Mouse (Mus musculus): ENCODE results near the gene Etfrf1.

Etfrf1 gene

GRCm38 (mm10) chr6:145210816-145211338 lies at the start of gene Etfrf1, which contains the start of gene Casc1:
Gene Etfrf1, plus strand, starts transcription at chr6:145211134.
Gene Casc1, minus strand, starts transcription at chr6:145211005.
- DNase-seq (ENCODE audit: low spot score): peak; percentile 100

- DNase-seq (ENCODE audit: low spot score): no peak
These were observed 38.9 kb upstream of the Etfrf1 start for GRCm38 (mm10) chr6:145171892-145172606.

GRCm38 (mm10) chr6:145173781-145174191 lies 37.1 kb upstream of the Etfrf1 start:
- peak; percentile 75 for DNase-seq (ENCODE audit: low spot score)

- peak; percentile 27 for DNase-seq (ENCODE audit: low spot score)
These were observed 35.4 kb upstream of the Etfrf1 start for GRCm38 (mm10) chr6:145175571-145175981.

GRCm38 (mm10) chr6:145176474-145176873 lies 34.5 kb upstream of the Etfrf1 start:
- DNase-seq (ENCODE audit: low spot score): no peak

- peak; percentile 84 for DNase-seq (ENCODE audit: low spot score)
These were observed 31.3 kb upstream of the Etfrf1 start for GRCm38 (mm10) chr6:145179665-145180064.

- no peak for DNase-seq (ENCODE audit: low spot score)
These were observed 28.9 kb upstream of the Etfrf1 start for GRCm38 (mm10) chr6:145182044-145182443.

GRCm38 (mm10) chr6:145186096-145186495 lies 24.8 kb upstream of the Etfrf1 start:
- no peak for DNase-seq (ENCODE audit: low spot score)

- DNase-seq (ENCODE audit: low spot score): peak; percentile 73
These were observed 23.5 kb upstream of the Etfrf1 start for GRCm38 (mm10) chr6:145187093-145188088.

- no peak for DNase-seq (ENCODE audit: low spot score)
These were observed 17.9 kb upstream of the Etfrf1 start for GRCm38 (mm10) chr6:145193038-145193437.

GRCm38 (mm10) chr6:145193446-145193845 lies 17.5 kb upstream of the Etfrf1 start:
- no peak for DNase-seq (ENCODE audit: low spot score)

- DNase-seq (ENCODE audit: low spot score): no peak
These were observed 12.8 kb upstream of the Etfrf1 start for GRCm38 (mm10) chr6:145197949-145198686.

GRCm38 (mm10) chr6:145202432-145203125 lies 8.4 kb upstream of the Etfrf1 start:
- no peak for DNase-seq (ENCODE audit: low spot score)

- DNase-seq (ENCODE audit: low spot score): no peak
These were observed 6.5 kb upstream of the Etfrf1 start for GRCm38 (mm10) chr6:145204440-145204839.

GRCm38 (mm10) chr6:145205142-145205541 lies 5.8 kb upstream of the Etfrf1 start:
- no peak for DNase-seq (ENCODE audit: low spot score)

- DNase-seq (ENCODE audit: low spot score): no peak
These were observed 766 bp upstream of the Etfrf1 start for GRCm38 (mm10) chr6:145210056-145210680.

GRCm38 (mm10) chr6:145211376-145212305 lies 707 bp downstream of the Etfrf1 start:
- DNase-seq (ENCODE audit: low spot score): no peak

GRCm38 (mm10) chr6:145213916-145214315 lies 3.0 kb downstream of the Etfrf1 start:
- no peak for DNase-seq (ENCODE audit: low spot score)

- DNase-seq (ENCODE audit: low spot score): no peak
These were observed 4.9 kb downstream of the Etfrf1 start for GRCm38 (mm10) chr6:145215826-145216225.

- no peak for DNase-seq (ENCODE audit: low spot score)
These were observed 13.3 kb downstream of the Etfrf1 start for GRCm38 (mm10) chr6:145224246-145224645.
